Mouse (Mus musculus) CD4-positive, CD25-positive, alpha-beta regulatory T cell, adult 4 months (primary cell): Measurements from ENCODE around the gene Olfr522. TPM values are rescaled to one million over a fixed set of nuclear protein-coding genes. Genes with fewer than 3 reads are reported as not detected.

Experiments
- ATAC-seq: one replicate; pipeline ENCODE4 v1.8.0; 2017
- polyA plus RNA-seq, 2 experiments: library from polyadenylated mRNA; unstranded; fragments of 100-300 nt; shearing (Covaris generic); gene quantifications; one replicate each; pipeline ENCODE4 v1.2.1; 2017

The Olfr522 gene
- polyA plus RNA-seq, 2 experiments from 2014 or later: not detected

DNA sequence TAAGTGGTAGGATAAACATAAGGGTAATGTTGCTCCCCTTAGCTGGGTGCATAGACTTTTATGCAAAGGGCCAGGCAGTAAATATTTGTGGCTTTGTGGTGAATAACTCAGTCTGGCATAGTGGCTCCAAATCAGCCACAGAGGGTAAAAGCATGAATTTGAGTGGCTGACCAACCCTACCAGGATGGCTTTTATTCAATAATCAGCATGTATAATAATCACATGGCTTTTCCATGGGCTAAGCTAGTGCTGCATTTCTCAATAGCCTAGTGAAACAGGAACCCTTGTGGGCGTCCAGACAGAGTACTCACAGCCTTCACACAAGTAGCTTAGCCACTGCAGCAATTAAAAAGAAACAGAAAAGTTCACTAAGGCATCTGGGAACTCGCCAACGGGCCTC lies 52.6 kb downstream of the Olfr522 start:
- ATAC-seq: no peak

Other genes with a start within 250 kb of the Olfr522 start
- 1 to 10 TPM; 3.7 to 6.1 TPM for gene Utf1, start 221.0 kb downstream of the Olfr522 start, polyA plus RNA-seq
- gene 6430531B16Rik, start 186.0 kb downstream of the Olfr522 start, polyA plus RNA-seq: 1 to 10 TPM in 1 of 2 experiments, under 1 TPM in 1; 0.46 to 1.6 TPM
- 10 to 100 TPM; 14.0 to 17.8 TPM for gene Adam8, start 172.2 kb downstream of the Olfr522 start, polyA plus RNA-seq
- 10 to 100 TPM; 28.8 to 33.0 TPM for gene Zfp511, start 128.4 kb downstream of the Olfr522 start, polyA plus RNA-seq
- gene Tubgcp2, start 128.1 kb downstream of the Olfr522 start, polyA plus RNA-seq: 10 to 100 TPM; 29.2 to 52.0 TPM
- under 1 TPM in 1 of 2 experiments, not detected in 1; 0.20 TPM for gene Msx3, start 115.7 kb downstream of the Olfr522 start, polyA plus RNA-seq
- not detected for gene Caly, start 82.2 kb downstream of the Olfr522 start, polyA plus RNA-seq
- not detected for gene Prap1, start 71.4 kb downstream of the Olfr522 start, polyA plus RNA-seq
- 1 to 10 TPM; 6.0 to 7.6 TPM for gene Fuom, start 62.3 kb downstream of the Olfr522 start, polyA plus RNA-seq
- 1 to 10 TPM; 2.4 to 3.7 TPM for gene Paox, start 49.0 kb downstream of the Olfr522 start, polyA plus RNA-seq
- gene Echs1, start 48.3 kb downstream of the Olfr522 start, polyA plus RNA-seq: 10 to 100 TPM; 69.1 to 90.2 TPM
- gene Mtg1, start 27.2 kb downstream of the Olfr522 start, polyA plus RNA-seq: 10 to 100 TPM; 28.7 to 33.1 TPM
- not detected for gene Sprn, start 9.9 kb downstream of the Olfr522 start, polyA plus RNA-seq
- not detected for gene Olfr523, start 8.5 kb upstream of the Olfr522 start, polyA plus RNA-seq
- gene Olfr524, start 41.2 kb upstream of the Olfr522 start, polyA plus RNA-seq: not detected
- gene Cd163l1, start 53.5 kb upstream of the Olfr522 start, polyA plus RNA-seq: not detected
- gene 5830411N06Rik, start 82.5 kb upstream of the Olfr522 start, polyA plus RNA-seq: under 1 TPM; 0.25 to 0.66 TPM
- gene Olfr525, start 156.1 kb upstream of the Olfr522 start, polyA plus RNA-seq: under 1 TPM; 0.20 to 0.35 TPM
- not detected for gene Olfr527, start 169.3 kb upstream of the Olfr522 start, polyA plus RNA-seq
- gene Olfr60, start 196.9 kb upstream of the Olfr522 start, polyA plus RNA-seq: under 1 TPM; 0.37 to 0.63 TPM
- gene Olfr530, start 211.6 kb upstream of the Olfr522 start, polyA plus RNA-seq: under 1 TPM in 1 of 2 experiments, not detected in 1; 0.31 TPM
- not detected for gene Olfr531, start 238.2 kb upstream of the Olfr522 start, polyA plus RNA-seq